Mouse (Mus musculus): ENCODE results near the gene Crim1. TPM values are rescaled to one million over a fixed set of nuclear protein-coding genes. Genes with fewer than 3 reads are reported as not detected.

The Crim1 gene
- total RNA-seq, 4 experiments from 2014 or later = 134 to 154 (median 144) TPM

DNA sequence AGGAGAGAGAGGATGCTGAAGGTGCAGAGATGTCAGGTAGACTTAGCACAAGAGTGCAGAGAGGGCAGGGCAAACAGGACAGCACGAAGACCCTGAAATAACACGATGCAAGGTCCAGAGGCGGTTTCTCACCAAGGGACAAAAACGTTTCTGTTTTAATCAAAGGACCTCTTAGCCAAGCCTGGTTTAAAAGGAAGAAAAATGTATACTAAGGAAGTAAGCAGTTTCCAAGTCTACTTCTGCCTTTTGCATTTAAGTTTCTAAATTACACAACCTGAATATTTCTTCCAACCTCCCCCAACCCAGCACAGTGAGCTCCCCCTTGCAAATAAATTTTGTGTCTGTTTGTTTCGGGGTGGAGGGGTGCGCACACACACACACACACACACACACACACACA lies 173.1 kb downstream of the Crim1 start:
- no peak for DNase-seq (ENCODE audit: low spot score in 2 of 2)

DNA sequence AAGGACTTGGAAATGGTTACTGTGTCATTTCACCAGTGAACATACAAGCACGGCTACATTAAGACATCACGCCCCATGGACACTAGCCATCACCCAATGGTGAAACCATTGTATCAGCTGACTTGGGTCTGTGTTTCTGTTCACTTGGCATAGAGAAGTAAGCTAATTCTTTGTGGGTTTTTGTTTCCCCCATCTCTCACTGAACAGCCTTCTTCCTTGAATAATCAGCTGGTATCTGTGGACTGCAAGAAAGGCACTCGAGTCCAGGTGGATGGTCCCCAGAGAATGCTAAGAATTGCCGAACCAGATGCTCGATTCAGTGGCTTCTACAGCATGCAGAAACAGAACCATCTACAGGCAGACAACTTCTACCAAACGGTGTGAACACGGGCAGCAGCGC lies 173.8 kb downstream of the Crim1 start:
- no peak for DNase-seq (ENCODE audit: low spot score in 2 of 2)

DNA sequence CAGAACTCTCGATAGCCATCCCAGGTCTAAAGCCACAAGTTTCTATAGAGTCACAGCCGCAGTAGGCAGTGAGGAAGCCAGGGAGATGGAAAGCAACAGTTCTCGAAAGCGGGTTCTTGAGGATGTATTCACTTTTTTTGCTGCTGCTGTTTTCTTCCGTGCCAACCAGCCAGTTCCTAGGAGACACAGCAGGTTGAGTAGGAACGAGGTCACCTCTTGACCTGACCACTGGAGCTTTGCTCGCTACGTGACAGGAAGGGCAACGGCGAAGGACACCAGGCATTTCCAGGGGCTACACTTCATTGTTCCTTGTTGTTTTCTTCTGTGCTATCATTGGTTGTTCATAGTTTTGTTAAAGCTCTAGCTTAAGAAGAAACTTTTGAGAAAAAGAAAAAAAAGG lies 174.7 kb downstream of the Crim1 start:
- DNase-seq (ENCODE audit: low spot score in 2 of 2) = no peak

DNA sequence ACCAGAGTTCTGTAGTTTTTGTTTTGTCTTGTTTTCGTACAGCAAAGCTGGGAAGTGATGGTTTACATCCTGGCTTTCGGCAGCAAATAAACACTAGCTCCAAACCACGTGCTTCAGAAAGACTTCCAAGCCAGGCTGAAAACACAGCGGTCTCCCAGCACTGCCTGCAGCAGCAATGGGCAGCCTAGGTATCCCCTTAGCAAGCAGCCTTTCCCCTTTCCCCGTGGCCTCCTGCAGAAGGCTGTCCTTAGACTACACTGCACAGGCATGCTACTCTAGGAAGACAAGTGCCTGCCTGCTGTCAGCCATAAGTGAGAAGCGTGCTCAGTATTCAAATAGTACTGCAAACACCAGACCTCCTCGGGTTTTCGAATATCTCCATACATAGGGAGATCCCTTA lies 176.5 kb downstream of the Crim1 start:
- DNase-seq (ENCODE audit: low spot score in 2 of 2) = no peak

DNA sequence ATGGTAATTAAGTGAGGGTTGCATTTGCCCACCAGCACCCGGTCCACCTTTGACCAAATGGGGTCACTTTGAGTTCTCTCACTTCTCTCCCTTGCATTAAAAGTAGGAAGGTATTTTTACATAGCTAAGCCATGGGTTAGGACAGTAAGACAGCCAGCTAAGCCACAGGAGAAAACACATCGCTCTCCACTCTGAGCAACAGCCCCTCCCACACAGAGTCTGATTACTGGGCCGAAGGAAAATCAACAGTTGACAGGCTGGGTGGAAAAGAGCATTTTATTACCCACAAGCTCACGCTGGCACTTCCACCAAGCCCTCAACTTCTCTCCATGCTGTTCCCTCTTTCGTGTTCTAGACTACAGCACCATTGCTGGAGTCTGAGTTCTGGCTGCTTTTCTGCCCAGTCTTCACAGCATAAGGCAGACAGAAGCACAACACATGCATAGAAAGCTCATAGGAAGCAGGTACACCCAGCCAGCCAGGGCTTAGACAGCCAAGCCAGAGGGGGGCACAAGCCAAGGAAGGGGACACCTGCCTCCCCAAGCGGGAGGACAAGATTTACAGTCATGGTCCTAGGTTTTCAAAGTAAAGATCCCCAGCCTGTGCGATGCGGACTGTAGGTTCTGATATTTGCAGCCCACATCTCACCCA lies 179.2 kb downstream of the Crim1 start:
- no peak for DNase-seq (ENCODE audit: low spot score in 2 of 2)

DNA sequence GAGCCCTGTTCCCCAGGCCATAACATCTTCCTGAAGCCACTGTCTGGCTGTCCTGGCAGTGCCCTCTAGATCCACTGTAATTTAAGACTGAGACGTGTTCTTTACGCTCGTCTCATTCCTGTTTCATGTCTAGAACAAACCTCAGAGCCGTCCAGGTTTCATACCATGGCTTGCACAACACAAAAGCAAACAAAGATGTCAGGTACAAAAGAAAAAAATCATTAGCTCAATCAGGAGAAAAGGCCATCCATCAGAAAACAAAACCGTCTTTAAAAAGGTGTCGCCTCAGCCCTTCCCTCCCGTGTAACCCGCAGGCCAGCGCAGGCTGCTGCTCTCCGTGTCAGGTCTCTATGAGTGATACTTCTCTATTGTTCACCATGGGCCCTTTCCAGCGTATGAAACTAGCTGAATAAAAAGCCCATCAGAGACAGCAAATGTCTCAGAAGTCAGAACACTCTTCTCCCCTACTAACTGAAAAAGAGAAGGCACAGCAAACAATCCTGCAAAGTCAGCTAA lies 179.7 kb downstream of the Crim1 start:
- DNase-seq (ENCODE audit: low spot score in 2 of 2) = no peak

DNA sequence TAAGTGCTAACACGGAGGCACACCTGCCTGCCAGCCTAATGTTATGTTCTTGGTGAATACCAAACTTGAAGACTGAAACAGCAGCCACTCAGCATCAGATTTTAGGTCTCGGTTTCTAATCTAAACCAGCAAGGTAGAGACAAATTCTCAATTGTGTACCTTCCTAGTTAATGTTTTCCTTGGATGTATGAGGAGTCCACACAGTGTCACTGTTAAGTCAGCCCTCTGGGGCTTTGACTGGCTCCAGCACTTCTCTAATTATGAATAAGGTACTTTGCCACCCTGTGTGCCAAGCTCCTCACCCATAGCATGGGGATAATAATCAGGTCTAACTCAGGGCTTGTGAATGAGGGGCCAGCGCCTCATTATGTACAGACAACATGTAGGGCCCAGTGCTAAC lies 182.3 kb downstream of the Crim1 start:
- DNase-seq (ENCODE audit: low spot score in 2 of 2) = no peak

DNA sequence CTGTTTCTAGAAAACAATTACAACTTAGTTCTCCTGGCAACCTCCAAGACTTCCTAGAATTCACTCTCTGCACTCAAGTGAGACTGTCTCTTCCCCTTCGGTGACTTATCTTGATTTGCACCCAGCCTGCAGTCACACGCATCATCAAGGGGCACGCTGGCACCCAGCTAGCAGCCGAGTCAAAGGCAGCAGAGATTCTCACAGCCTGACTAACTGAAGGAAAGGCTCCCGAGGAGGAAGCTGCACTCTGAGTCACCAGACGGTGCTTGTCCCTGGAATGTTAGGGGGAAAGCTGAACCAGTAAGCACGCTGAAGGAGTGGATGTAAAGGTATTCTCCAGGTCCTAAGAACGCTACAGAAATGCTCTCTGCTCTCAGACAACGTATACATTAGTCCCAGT lies 187.6 kb downstream of the Crim1 start:
- DNase-seq (ENCODE audit: low spot score in 2 of 2) = no peak

DNA sequence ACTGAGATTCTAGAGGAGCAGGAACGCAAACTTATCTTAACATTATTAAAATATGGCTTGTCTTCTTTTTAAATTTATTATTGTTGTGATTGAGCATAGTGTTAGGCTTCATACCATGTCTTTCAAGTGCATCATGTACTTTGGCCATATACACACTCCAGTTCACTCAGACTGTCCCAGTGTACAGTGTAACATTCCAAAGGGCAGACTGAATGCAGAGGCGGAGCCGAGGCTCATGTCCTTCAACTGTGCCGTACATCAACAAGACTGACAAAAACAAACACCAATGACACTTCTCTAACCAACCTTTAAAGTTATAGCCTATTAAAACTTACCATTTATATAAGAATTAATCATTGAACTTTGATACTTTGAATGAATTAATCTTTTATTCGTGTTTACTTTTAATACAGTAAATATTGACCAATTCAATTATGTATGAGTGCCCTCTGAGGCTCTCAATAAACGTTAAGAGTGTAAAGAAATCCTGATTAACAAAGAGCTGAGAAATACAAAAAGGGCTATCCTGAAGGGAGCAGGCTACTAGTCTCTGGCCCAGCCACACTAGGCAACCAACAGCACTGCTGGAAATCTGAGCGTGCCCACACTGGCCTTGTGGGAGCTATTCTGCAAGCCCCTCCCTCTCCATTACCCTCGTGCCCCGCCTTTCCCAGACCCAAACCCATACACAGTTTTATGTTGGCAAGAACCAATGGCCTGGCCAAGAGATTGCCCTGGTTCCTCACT lies 188.2 kb downstream of the Crim1 start:
- no peak for DNase-seq (ENCODE audit: low spot score in 2 of 2)

DNA sequence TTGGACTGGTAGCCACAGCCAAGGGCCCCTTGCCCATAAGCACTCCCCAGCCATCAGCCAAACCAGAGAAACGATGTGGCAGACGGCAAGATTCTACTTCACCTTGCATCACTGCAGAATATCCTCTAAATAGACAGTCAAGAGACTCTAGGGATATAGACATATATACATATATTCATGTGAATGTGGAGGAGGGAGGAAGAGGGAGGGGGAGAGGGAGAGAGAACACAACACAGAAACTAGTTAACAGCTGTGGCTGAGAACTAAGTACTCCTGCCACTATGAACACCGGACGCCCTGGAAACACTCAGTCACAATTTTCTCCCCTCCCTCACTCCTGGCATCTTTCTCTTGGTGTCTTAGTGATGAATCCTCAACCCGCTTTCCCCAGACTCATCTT lies 189.5 kb downstream of the Crim1 start:
- DNase-seq (ENCODE audit: low spot score in 2 of 2) = no peak

DNA sequence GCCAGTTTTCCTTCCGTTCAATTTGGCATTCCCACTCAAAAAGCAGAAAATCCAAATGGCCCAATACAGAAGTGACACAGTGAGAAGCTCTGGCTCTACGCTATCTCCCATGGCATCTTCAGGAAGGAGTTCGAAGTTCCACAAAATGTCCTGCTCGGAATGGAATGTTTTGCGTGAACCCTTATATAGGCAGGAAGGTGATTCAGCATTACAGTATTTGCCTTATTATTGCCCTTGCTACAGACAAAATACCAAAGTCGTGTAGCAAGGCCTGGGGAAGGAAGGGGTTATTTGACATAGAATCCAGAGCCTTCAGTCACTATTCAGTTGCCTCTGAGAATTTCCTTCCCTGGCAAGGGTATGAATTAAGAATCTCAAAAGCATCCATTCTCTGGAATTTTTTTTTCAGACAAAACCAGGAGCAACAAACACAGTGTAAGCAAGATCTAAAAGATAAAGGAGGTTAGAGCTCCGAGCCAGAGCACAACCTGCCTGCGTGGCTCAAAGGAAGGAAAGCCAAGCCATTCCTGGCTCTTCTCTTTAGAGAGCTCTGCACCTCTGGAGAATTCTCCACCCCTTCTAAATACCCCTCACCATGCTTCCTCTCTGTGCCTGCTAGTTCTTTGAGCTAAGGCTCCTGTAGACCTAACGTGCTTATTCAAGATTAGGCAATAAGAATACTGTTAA lies 192.5 kb downstream of the Crim1 start:
- DNase-seq (ENCODE audit: low spot score in 2 of 2) = no peak

DNA sequence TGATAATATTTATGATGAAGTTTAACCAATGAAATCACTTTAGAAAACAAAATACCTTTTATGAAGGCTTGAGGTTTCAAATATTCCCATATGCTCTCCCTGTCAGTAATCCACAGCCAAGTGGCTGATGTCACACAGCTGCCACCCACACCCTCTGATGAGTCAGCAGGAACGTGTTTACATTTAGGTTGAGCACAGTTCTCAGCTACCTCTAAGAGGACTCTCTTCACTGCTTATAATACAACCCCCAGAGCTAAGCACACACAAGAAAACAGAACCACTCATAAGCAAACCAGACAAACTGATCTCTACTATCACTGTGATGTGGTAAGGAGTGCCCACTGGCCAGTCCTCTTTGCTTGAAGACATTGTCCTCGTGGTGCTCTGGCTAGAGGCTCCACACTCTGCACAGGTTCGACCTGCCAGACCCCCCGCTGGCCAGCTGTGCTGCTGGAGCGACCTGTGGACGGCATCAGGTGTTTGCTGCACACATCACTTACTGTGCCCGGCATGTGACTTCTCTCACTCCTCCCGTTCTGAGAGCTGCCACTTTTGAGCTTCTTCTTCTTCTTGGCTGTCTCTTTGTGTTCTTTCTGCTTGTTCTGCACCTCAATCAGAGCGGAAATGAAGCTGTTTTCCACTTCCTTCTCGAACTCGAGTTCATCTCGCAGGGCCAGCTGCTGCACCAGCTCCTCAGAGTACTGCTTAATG lies 200.2 kb downstream of the Crim1 start:
- peak in 1 of 2 experiments; percentile 25 for DNase-seq (ENCODE audit: low spot score in 2 of 2)

DNA sequence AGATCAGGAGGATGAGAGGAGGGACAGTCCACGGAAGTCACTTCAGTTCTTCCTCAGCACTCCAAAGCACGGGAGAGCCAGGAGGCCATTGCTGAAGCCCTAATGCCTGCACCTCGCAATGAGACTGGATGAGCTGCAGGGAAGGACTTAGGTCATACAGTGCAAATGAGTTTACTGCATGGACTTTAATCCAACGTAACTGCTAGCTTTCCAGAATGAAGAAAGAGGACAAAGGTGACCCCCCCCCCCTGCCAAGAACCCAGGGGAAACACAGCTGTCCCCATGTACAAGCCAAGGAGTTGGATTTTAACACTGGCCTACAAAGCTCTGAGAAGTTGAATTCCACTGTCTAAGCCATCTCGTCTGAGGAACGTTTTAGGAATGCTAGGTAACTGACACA lies 201.3 kb downstream of the Crim1 start:
- no peak for DNase-seq (ENCODE audit: low spot score in 2 of 2)

DNA sequence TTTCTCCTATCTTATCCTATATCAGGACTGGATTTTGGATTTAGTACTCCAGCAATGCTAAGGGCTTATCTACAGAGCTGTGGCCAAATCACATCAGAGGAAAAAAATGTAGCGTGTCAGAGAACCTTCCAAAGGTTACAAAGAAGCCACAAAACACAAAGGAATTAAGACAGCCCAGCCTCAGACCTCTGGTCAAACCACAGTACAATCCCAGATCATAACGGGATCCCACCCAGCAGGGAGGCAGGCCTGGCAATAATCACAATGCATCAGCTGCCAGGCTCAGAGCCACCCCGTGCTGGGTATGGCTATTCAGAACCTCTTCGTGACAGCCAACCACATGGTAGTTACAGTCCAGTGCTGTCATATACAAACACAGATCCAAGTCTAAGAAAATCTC lies 201.7 kb downstream of the Crim1 start:
- DNase-seq (ENCODE audit: low spot score in 2 of 2) = no peak

DNA sequence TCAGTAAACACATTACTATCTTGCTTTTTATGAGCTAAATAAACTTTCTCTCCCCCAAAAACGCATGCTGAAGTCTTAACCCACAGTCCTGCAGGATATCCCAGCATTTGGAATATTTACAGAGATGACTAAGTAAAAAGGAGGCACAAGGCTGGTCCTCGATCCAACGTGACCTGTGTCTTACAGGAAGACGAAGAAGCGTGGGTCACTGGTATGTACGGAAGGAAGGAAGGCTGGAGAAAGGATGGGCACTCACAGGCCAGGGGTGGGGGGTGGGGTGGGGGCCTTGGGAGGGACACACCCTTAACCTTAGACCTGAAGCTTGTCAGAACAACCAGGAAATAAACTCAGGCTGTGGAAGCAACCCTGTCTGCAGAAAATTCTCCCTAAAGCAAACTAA lies 202.1 kb downstream of the Crim1 start:
- no peak for DNase-seq (ENCODE audit: low spot score in 2 of 2)

DNA sequence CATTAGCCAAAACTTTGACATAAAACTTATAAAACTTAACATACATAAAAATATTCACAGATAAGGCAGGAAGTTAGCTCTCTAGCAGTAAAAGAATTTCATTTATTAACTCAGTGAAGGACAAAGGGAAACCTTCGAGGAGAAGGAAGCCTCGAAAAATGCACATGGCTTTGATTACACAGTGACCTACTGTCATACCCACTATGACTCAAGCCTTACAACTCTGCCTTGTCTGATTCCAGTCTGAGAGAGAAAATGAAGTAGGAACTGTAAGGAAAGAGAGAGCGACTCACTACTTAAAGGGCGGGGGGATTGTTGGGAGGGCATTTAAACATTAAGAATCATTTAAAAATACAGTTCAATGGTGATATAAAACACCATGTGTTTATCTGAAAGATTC lies 203.2 kb downstream of the Crim1 start:
- DNase-seq (ENCODE audit: low spot score in 2 of 2) = no peak

DNA sequence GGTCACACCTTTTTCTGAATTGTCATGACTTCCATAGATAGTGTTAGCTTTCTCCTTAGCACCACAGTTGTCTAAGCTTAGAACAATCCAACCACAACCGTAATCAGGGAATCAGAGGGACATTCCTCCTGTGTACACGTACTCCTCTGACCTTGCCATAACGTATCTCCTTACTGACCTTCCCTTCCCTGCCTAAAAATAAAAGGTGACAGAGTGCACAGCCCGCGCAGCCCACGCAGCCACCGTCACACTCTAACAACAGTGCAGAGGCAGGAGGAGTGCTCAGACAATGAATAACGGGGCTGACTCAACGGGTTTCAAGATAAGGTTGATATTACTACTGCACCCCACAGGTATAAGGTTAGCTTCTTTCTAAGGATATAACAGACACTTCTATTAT lies 203.8 kb downstream of the Crim1 start:
- DNase-seq (ENCODE audit: low spot score in 2 of 2) = no peak

DNA sequence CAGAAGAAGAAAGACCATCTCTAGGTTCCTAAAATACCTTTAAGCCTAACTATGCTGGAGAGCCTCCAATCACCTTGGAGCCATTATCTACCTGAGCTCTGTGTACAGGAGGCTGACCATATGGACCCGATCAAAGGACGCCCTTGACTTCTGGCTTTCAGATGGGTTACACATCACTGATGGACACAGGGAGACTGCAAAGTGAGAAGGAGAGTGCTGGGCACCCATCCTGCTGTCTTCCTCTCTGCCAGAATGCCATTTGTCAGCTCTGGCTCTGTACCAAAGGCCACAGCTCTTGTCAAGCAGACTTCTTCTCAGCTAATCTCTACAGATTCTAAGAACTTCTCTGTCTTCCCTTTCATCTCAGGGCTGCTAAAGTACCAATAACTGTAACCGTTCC lies 205.3 kb downstream of the Crim1 start:
- DNase-seq (ENCODE audit: low spot score in 2 of 2) = no peak

DNA sequence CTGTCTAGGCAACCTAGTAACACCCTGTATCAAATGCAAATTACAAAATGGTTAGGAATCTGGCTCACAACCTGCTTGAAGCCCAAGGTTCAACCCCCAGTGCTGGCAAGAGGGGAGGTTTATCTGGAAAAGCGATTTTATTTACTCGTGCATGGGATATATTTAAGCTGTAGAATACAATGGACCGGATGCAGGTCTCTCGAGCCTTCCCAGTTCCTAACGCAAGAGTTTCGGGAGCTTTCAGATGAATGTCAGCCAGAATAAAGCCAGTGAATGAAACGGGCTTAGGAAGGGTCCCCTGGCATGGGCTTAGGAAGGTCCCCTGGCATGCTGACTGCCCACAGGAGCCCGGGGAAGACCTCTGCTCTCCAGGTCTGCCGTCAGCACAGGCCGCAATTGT lies 206.8 kb downstream of the Crim1 start:
- no peak for DNase-seq (ENCODE audit: low spot score in 2 of 2)

DNA sequence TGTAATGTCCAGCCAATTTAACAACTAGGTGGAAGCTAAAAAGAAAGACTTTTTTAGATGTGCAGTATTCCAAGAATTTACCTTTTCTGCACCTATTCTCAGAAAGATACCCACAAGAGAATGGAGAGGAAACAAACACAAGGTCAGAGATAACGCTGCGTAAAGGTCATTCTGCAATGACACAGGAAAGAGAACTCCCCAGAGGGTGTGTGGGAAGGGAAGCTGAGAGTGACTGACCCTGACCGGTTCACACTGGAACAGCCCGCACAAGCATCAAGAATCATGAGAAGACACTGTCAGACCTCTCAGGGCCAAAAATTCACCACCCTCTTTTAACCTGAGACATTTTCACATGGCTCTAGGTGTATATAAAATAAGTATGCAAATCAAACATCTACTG lies 207.5 kb downstream of the Crim1 start:
- no peak for DNase-seq (ENCODE audit: low spot score in 2 of 2)

DNA sequence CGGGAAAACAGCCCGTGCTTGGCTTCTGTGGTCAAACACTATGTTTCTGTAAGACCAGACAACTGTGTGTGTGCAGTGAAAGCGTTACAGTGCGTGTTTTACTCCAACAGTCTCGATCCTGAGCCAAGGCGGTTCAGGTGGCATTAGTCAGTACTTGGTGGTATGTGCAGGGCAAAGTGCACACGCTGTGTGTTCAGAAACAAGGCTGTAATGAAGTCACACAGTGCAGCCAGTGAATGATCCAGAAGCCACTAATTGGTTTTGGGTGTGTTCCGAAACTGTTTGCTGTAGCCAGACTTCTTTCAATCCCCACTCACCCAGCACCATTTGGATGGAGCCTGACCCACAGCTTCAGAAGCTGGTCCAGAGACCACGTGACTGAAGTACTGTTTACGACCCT lies 208.3 kb downstream of the Crim1 start:
- no peak for DNase-seq (ENCODE audit: low spot score in 2 of 2)

DNA sequence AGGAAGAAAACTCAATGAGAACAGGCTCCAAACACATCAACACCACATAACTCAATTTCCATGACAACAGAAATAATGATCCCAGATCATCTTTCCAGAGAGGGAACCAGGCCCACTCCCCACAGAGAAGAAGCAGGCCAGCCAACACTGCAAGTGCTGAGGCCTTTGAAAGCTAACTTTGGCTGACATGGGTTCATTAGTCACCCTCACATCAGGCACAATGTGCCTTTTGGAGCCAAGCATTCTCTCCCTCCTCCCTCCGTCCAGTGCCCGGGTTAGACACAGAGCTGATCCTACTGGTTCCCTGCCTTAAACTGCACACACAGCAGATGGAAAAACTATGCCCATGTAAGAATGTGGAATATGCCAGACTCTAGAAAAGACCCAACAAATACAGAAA lies 209.9 kb downstream of the Crim1 start:
- DNase-seq (ENCODE audit: low spot score in 2 of 2) = no peak
